Mouse (Mus musculus) MEL (cell line): ENCODE results near the gene Pygo2.

ENCODE experiments used
- CHD2 ChIP-seq: IDR thresholded peaks from 2 replicates; pipeline ENCODE4 v1.6.1; 2011; ENCODE audit warnings: low read length, improper control_type of control experiment
- CTCF ChIP-seq, 3 experiments: IDR thresholded peaks in 2 of 3; conservative IDR thresholded peaks in 1 of 3; 2 replicates each; pipeline ENCODE4 v1.5.1; 2011 to 2012; ENCODE audit warnings: low read length in 3 of 3, low read depth in 2 of 3, mild to moderate bottlenecking in 2 of 3, improper control_type of control experiment in 1 of 3, inconsistent platforms in 1 of 3, mixed read lengths in 1 of 3, moderate library complexity in 1 of 3; ENCODE audit not compliant: control insufficient read depth in 1 of 3, insufficient read depth in 1 of 3, poor library complexity in 1 of 3, severe bottlenecking in 1 of 3
- KAT2A ChIP-seq: conservative IDR thresholded peaks from 2 replicates; pipeline ENCODE4 v1.6.1; 2012; ENCODE audit warnings: low read depth, low read length, improper control_type of control experiment, inconsistent platforms
- MYB ChIP-seq: IDR thresholded peaks from 2 replicates; pipeline ENCODE4 v1.6.1; 2011; ENCODE audit warnings: mild to moderate bottlenecking, low read depth, low read length, improper control_type of control experiment
- NELFE ChIP-seq: IDR thresholded peaks from 2 replicates; pipeline ENCODE4 v1.6.1; 2011; ENCODE audit warnings: low read depth, low read length, improper control_type of control experiment
- POLR2A ChIP-seq, 2 experiments: IDR thresholded peaks; 2 replicates each; pipeline ENCODE4 v1.6.1; 2011 to 2012; ENCODE audit warnings: low read length in 2 of 2, mild to moderate bottlenecking in 2 of 2, control low read depth in 1 of 2, improper control_type of control experiment in 1 of 2, low read depth in 1 of 2, moderate library complexity in 1 of 2; ENCODE audit not compliant: control insufficient read depth in 1 of 2, insufficient read depth in 1 of 2, poor library complexity in 1 of 2
- TCF12 ChIP-seq: IDR thresholded peaks from 2 replicates; pipeline ENCODE4 v1.6.1; 2014; ENCODE audit warnings: low read depth, mild to moderate bottlenecking, inconsistent platforms, low read length, improper control_type of control experiment, moderate library complexity
- USF1 ChIP-seq: IDR thresholded peaks from 2 replicates; pipeline ENCODE4 v1.6.1; 2014; ENCODE audit warnings: low read depth, mild to moderate bottlenecking, inconsistent platforms, low read length, improper control_type of control experiment, moderate library complexity
- ZC3H11A ChIP-seq: IDR thresholded peaks from 2 replicates; pipeline ENCODE4 v1.6.1; 2012; ENCODE audit warnings: low read depth, mild to moderate bottlenecking, inconsistent platforms, low read length, improper control_type of control experiment
- ZMIZ1 ChIP-seq: IDR thresholded peaks from 2 replicates; pipeline ENCODE4 v1.6.1; 2012; ENCODE audit warnings: low read depth, mild to moderate bottlenecking, inconsistent platforms, low read length, improper control_type of control experiment, moderate library complexity

DNA sequence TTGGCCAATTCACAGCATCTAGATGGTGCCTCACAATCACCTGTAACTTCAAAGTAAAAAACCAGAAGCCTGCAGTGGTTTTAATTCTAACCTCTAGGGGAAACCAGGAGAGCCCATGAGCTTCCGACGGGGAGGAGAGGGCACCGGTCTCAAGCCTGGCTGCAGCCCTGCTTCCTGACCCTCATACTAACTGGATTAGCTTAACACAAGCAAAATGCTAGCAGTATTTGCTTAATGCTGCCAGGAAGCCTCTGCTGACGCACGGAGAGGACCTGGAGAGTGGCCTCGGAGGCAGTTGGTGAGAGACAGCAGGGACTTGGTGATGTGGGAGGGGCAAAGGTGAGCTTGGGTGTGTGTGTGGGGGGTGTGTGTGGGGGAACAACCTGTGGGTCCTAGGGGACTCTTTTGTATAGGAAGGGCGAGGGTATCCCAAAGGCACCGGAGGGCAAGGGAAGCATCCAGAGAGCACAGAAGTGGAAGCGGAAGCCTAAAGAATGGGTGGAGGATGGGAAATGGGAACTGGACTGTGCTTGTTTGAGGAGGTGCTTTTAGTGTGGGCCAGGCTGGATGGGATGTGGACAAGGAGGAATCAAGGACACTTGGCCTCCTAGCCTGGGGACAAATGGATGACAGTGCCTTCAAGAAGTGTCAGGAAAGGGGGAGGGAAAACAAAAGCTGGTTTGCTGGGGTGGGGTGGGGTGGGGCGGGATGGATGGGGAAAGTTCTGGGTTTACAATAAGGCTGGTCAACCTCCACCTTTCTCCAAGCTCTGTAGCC lies 24.6 kb downstream of the Pygo2 start, which contains the start of gene Pmvk:
- no peak for TF ChIP-seq CTCF (IDR thresholded peaks at IDR 0.05 in 2 of 3, conservative IDR thresholded peaks at IDR 0.05 in 1 of 3; ENCODE audit: control insufficient read depth in 1 of 3, insufficient read depth in 1 of 3, low read depth in 2 of 3, low read length in 3 of 3, poor library complexity in 1 of 3, severe bottlenecking in 1 of 3)
- no peak for TF ChIP-seq ZMIZ1
- TF ChIP-seq MYB: no peak
- no peak for TF ChIP-seq USF1
- no peak for TF ChIP-seq POLR2A (IDR thresholded peaks at IDR 0.05; ENCODE audit: control insufficient read depth in 1 of 2, insufficient read depth in 1 of 2, low read depth in 1 of 2, low read length in 2 of 2, poor library complexity in 1 of 2)
- no peak for TF ChIP-seq NELFE
- no peak for TF ChIP-seq CHD2
- TF ChIP-seq TCF12: no peak
- TF ChIP-seq KAT2A: no peak
- no peak for TF ChIP-seq ZC3H11A
